Mouse (Mus musculus) erythroblast, embryonic 14.5 days (primary cell): ENCODE measurements around the gene Hemgn.

ENCODE experiments used
- GATA1 ChIP-seq: IDR thresholded peaks from 2 replicates; pipeline ENCODE4 v1.6.1; 2012; ENCODE audit warnings: low read length, inconsistent platforms, mixed read lengths
- TAL1 ChIP-seq: IDR thresholded peaks from 3 replicates; pipeline ENCODE4 v1.6.1; 2012; ENCODE audit warnings: low read length, inconsistent platforms, mixed read lengths

- TF ChIP-seq GATA1 (no peak), TAL1 (no peak)
Observed at GRCm38 (mm10) chr4:46398839-46399238, 14.5 kb downstream of the Hemgn start.
